Mouse (Mus musculus) urinary bladder, adult 2 months (tissue): ENCODE measurements around the gene Lipt2. TPM values are rescaled to one million over a fixed set of nuclear protein-coding genes. Genes with fewer than 3 reads are reported as not detected.

Source experiments
- DNase-seq: peaks from one replicate; pipeline ENCODE4 v3.0.0; 2022; ENCODE audit warnings: low spot score
- polyA plus RNA-seq: library from polyadenylated mRNA; depleted of rRNA; stranded (reverse); fragments of >200 nt; gene quantifications from 2 replicates; pipeline ENCODE4 v1.2.3, GENCODE M21; 2012; rRNA removed

Gene Lipt2
- polyA plus RNA-seq, 1 experiment, result 6.8 TPM

- DNase-seq, result no peak
Observed at GRCm38 (mm10) chr7:100170756-100171155, 11.7 kb downstream of the Lipt2 start.

DNA sequence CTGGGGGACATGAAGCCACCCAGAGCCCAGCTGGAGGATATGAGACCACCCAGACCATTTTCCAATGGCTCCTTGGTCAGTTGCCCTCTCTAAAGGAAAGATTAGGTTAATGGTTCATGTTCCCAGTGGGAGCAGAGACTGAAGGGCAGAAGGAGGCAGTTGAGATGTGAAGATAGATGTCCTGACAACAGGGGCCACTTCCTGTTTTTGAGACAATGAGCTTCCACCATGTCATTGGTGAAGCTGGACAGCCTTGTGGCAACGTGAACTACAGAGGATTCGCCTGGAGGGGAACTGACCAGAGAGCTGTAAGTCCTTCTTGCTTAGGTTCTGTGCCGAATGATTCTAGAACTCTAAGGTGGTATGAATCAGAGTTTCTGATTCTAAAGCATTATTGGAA is 17.2 kb downstream of the Lipt2 start, which contains the start of gene Kcne3:
Kcne3 (plus strand) TSS at position 234 of the 400 bp plus-strand sequence.
- no peak for DNase-seq

GRCm38 (mm10) chr7:100178016-100178890 is 19.2 kb downstream of the Lipt2 start:
- DNase-seq, result peak; percentile 43

GRCm38 (mm10) chr7:100178891-100179233 is 19.8 kb downstream of the Lipt2 start:
- DNase-seq, result no peak

DNA sequence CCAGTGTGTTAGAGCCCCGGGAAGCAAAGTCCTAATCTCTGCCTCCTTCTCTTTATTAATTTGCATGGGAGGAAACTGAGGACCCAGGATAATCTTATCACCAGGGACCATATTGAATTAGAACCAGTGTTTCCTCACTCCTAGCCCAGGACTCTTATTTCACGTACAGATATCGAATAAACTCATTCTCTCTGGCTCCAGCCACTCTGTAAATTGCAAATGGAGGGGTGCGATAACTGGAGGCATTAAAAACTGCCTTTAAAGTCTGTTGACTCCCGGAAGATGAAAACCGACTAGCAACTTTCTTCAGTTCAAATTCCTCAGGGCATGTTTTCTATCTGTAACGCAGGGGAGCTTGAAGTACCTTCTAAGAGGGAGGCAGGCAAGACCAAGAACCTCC is 20.3 kb downstream of the Lipt2 start:
- no peak for DNase-seq

- no peak for DNase-seq
Observed at GRCm38 (mm10) chr7:100179836-100180407, 20.8 kb downstream of the Lipt2 start.

- no peak for DNase-seq
Observed at GRCm38 (mm10) chr7:100181176-100181575, 22.1 kb downstream of the Lipt2 start.

DNA sequence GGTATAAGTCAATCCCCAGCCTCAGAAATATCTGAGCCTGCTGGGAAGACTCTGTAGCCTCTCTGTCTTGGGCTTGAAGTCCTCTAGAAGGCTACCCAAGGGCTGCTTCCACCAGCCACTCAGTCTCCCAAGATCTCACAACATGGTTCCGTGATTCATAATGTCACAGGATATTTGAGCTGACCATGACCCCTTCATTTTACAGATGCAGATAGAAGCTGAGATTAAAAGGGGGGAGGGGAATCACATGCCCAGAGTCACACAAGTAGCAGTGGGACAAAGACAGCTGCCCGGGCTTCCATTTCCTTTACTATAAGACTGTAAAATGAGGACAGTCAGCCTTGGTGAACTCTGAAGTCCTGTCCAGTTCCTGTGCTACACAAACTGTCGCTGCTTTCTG is 22.5 kb downstream of the Lipt2 start:
- DNase-seq, result no peak

GRCm38 (mm10) chr7:100182388-100182787 is 23.3 kb downstream of the Lipt2 start:
- no peak for DNase-seq

- DNase-seq, result no peak
Observed at GRCm38 (mm10) chr7:100187601-100188000, 28.5 kb downstream of the Lipt2 start.

- DNase-seq, result no peak
Observed at GRCm38 (mm10) chr7:100190167-100190566, 31.1 kb downstream of the Lipt2 start.

GRCm38 (mm10) chr7:100190778-100191177 is 31.7 kb downstream of the Lipt2 start:
- no peak for DNase-seq

GRCm38 (mm10) chr7:100201191-100201590 is 42.1 kb downstream of the Lipt2 start:
- no peak for DNase-seq

DNA sequence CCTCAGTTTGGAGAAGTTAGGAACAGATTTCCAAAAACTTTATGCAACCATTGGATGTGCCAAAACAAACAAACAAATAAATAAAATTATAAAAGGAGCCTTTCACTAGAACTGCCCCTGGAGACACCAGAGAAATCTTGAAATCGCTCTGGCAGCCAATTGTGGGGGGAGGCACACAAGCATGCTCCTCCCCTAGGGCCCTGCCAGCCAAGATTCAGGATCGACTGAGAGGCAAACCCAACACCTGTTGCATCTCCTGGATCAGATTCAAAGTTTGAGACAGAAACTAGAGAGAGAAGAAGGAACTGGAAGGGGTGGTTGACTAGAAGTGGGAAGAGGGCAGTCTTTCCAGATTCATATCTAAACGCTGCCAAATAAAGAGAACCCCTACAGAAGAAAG is 44.5 kb downstream of the Lipt2 start:
- DNase-seq, result no peak

DNA sequence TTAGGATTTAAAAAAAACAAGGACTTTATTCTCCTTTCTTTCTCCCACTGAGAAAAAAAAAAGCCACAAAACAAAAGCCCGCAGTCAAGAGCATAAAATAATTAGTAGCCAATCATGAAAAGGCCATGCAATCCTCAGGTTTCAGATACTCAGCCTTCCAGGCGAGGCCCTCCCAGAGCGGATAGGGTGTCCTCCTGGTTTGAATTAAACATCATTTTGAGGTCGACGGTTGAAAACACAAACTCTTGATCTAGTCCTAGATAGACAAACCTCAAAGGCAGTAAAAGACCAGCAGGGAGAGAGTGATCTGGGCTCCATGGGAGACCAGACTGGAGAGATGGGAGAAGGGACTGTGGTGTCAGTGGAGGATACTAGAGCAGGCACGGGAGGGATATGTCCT is 45.8 kb downstream of the Lipt2 start:
- DNase-seq, result no peak

- no peak for DNase-seq
Observed at GRCm38 (mm10) chr7:100206144-100206543, 47.1 kb downstream of the Lipt2 start.

GRCm38 (mm10) chr7:100207886-100208285 is 48.8 kb downstream of the Lipt2 start:
- DNase-seq, result no peak

Other genes starting within 250 kb of the Lipt2 start
- gene Rnf169, start 178.8 kb upstream of the Lipt2 start, polyA plus RNA-seq, result 5.2 and 8.0 TPM in 2 replicates
- gene Chrdl2, start 153.1 kb upstream of the Lipt2 start, polyA plus RNA-seq, result 4.3 and 8.0 TPM in 2 replicates
- 26.8 and 27.5 TPM in 2 replicates for gene Pold3, start 37.7 kb upstream of the Lipt2 start, polyA plus RNA-seq
- gene Kcne3, start 17.2 kb downstream of the Lipt2 start, polyA plus RNA-seq, result 2.4 and 2.7 TPM in 2 replicates
- gene Pgm2l1, start 68.1 kb downstream of the Lipt2 start, polyA plus RNA-seq, result 4.9 and 5.2 TPM in 2 replicates
- gene P4ha3, start 126.2 kb downstream of the Lipt2 start, polyA plus RNA-seq, result 1.2 and 2.0 TPM in 2 replicates
- 14.7 and 17.2 TPM in 2 replicates for gene C2cd3, start 213.0 kb downstream of the Lipt2 start, polyA plus RNA-seq
- gene Ppme1, start 213.0 kb downstream of the Lipt2 start, polyA plus RNA-seq, result 54.4 and 63.6 TPM in 2 replicates